Mouse (Mus musculus) lung, postnatal 0 days (tissue): Measurements from ENCODE around the gene Ppp2r2c.

ENCODE experiments used
- CTCF ChIP-seq: IDR thresholded peaks from 2 replicates; pipeline ENCODE4 v1.5.1; 2016; ENCODE audit warnings: antibody characterized with exemption, mild to moderate bottlenecking
- EP300 ChIP-seq: IDR thresholded peaks from 2 replicates; pipeline ENCODE4 v1.6.1; 2016; ENCODE audit warnings: antibody characterized with exemption, mild to moderate bottlenecking, control low read depth

- no peak for TF ChIP-seq CTCF
- no peak for TF ChIP-seq EP300
Observed at GRCm38 (mm10) chr5:36979631-36980030, 111.3 kb downstream of the Ppp2r2c start.
